Mouse (Mus musculus) lung, adult 2 months (tissue): ENCODE results near the gene Entpd2. TPM values are rescaled to one million over a fixed set of nuclear protein-coding genes. Genes with fewer than 3 reads are reported as not detected.

ENCODE experiments used
- DNase-seq: peaks from one replicate; pipeline ENCODE4 v3.0.0; 2022
- H3K4me1 ChIP-seq: fragments of 200-500 bp; 2 replicates; pipeline ENCODE4 v1.6.1; 2011; ENCODE audit warnings: low read length; ENCODE audit not compliant: control insufficient read depth, insufficient read depth
- H3K4me3 ChIP-seq: fragments of 200-500 bp; replicated peaks from 2 replicates; pipeline ENCODE3; 2011; ENCODE audit warnings: low read depth, mild to moderate bottlenecking, control low read depth, low read length; ENCODE audit errors: extremely low read depth
- CTCF ChIP-seq: fragments of 200-500 bp; IDR thresholded peaks from 2 replicates; pipeline ENCODE4 v1.5.1; 2011; ENCODE audit warnings: mild to moderate bottlenecking, low read length, control low read depth; ENCODE audit not compliant: insufficient read depth
- POLR2A ChIP-seq: fragments of 200-500 bp; IDR thresholded peaks from 2 replicates; pipeline ENCODE4 v1.6.1; 2011; ENCODE audit warnings: low read depth, mild to moderate bottlenecking, control low read depth, low read length, borderline replicate concordance; ENCODE audit errors: extremely low read depth
- WGBS: fragments of 180-500 bp; shearing (Covaris S2); methylation state at CpG from one replicate; pipeline ENCODE4 v1.1.7; 2018; 5-methylcytosine and 5-hydroxymethylcytosine counted together
- polyA plus RNA-seq: library from polyadenylated mRNA; depleted of rRNA; stranded (reverse); fragments of >200 nt; gene quantifications from 2 replicates; pipeline ENCODE4 v1.2.3, GENCODE M21; 2012; rRNA removed

The Entpd2 gene
- polyA plus RNA-seq, 1 experiment: 18.4 TPM

- no peak overlapping the region for H3K4me3 ChIP-seq
- TF ChIP-seq POLR2A (no peak), CTCF (no peak)
These were observed 47.0 kb downstream of the Entpd2 start for GRCm38 (mm10) chr2:25442682-25443081.

More at GRCm38 (mm10) chr2:25442682-25443081, 47.0 kb downstream of the Entpd2 start:
- WGBS: 87% methylated on average over 14 of the region's 14 CpGs
- H3K4me1 ChIP-seq: no peaks in the 10 kb centered on the region
- no peak for DNase-seq

Other genes starting within 250 kb of the Entpd2 start
- 46.0 and 69.2 TPM in 2 replicates for gene Nrarp, start 215.1 kb upstream of the Entpd2 start, polyA plus RNA-seq
- gene Tor4a, start 199.0 kb upstream of the Entpd2 start, polyA plus RNA-seq: 52.8 and 54.9 TPM in 2 replicates
- gene Nelfb, start 184.4 kb upstream of the Entpd2 start, polyA plus RNA-seq: 58.0 and 94.5 TPM in 2 replicates
- gene Stpg3, start 181.2 kb upstream of the Entpd2 start, polyA plus RNA-seq: not detected in 2 replicates
- 0.17 TPM in 1 of 2 replicates, not detected in the other for gene Fam166a, start 177.1 kb upstream of the Entpd2 start, polyA plus RNA-seq
- 490 and 623 TPM in 2 replicates for gene Tubb4b, start 171.2 kb upstream of the Entpd2 start, polyA plus RNA-seq
- gene Slc34a3, start 161.5 kb upstream of the Entpd2 start, polyA plus RNA-seq: not detected in 2 replicates
- 0.76 TPM in 1 of 2 replicates, not detected in the other for gene Rnf224, start 159.1 kb upstream of the Entpd2 start, polyA plus RNA-seq
- 14.1 and 28.6 TPM in 2 replicates for gene Rnf208, start 153.6 kb upstream of the Entpd2 start, polyA plus RNA-seq
- 120 TPM in 1 of 2 replicates, not detected in the other for gene Cysrt1, start 153.4 kb upstream of the Entpd2 start, polyA plus RNA-seq
- gene AL732309.1, start 149.0 kb upstream of the Entpd2 start, polyA plus RNA-seq: 15.0 and 20.9 TPM in 2 replicates
- gene Tmem203, start 140.4 kb upstream of the Entpd2 start, polyA plus RNA-seq: 53.5 and 54.5 TPM in 2 replicates
- gene Tprn, start 133.3 kb upstream of the Entpd2 start, polyA plus RNA-seq: 17.4 and 24.3 TPM in 2 replicates
- 41.6 and 49.5 TPM in 2 replicates for gene Ssna1, start 123.4 kb upstream of the Entpd2 start, polyA plus RNA-seq
- 82.1 and 133 TPM in 2 replicates for gene Anapc2, start 123.4 kb upstream of the Entpd2 start, polyA plus RNA-seq
- gene Tmem210, start 107.7 kb upstream of the Entpd2 start, polyA plus RNA-seq: 0.40 TPM in 1 of 2 replicates, not detected in the other
- 52.8 and 59.6 TPM in 2 replicates for gene Lrrc26, start 106.0 kb upstream of the Entpd2 start, polyA plus RNA-seq
- gene Grin1, start 76.7 kb upstream of the Entpd2 start, polyA plus RNA-seq: 0.46 and 0.52 TPM in 2 replicates
- gene Man1b1, start 63.5 kb upstream of the Entpd2 start, polyA plus RNA-seq: 14.4 and 18.1 TPM in 2 replicates
- gene Dpp7, start 39.5 kb upstream of the Entpd2 start, polyA plus RNA-seq: 33.6 and 36.4 TPM in 2 replicates
- 59.5 and 65.3 TPM in 2 replicates for gene Uap1l1, start 30.2 kb upstream of the Entpd2 start, polyA plus RNA-seq
- 5.5 and 6.3 TPM in 2 replicates for gene Sapcd2, start 23.6 kb upstream of the Entpd2 start, polyA plus RNA-seq
- 166 and 185 TPM in 2 replicates for gene Npdc1, start 3.5 kb downstream of the Entpd2 start, polyA plus RNA-seq
- 2.1 and 3.0 TPM in 2 replicates for gene Fut7, start 27.4 kb downstream of the Entpd2 start, polyA plus RNA-seq
- 52.4 and 61.5 TPM in 2 replicates for gene Abca2, start 32.8 kb downstream of the Entpd2 start, polyA plus RNA-seq
- 1,602 and 1,847 TPM in 2 replicates for gene Clic3, start 61.0 kb downstream of the Entpd2 start, polyA plus RNA-seq
- 74.6 and 76.0 TPM in 2 replicates for gene Paxx, start 65.2 kb downstream of the Entpd2 start, polyA plus RNA-seq
- gene Ptgds, start 74.2 kb downstream of the Entpd2 start, polyA plus RNA-seq: 0.62 and 0.80 TPM in 2 replicates
- gene Lcn12, start 98.0 kb downstream of the Entpd2 start, polyA plus RNA-seq: not detected in 2 replicates
- 23.1 and 37.4 TPM in 2 replicates for gene Fbxw5, start 104.9 kb downstream of the Entpd2 start, polyA plus RNA-seq
- 2.5 and 2.7 TPM in 2 replicates for gene C8g, start 105.8 kb downstream of the Entpd2 start, polyA plus RNA-seq
- gene Traf2, start 151.1 kb downstream of the Entpd2 start, polyA plus RNA-seq: 13.8 and 16.2 TPM in 2 replicates
- gene Edf1, start 162.0 kb downstream of the Entpd2 start, polyA plus RNA-seq: 94.0 and 106 TPM in 2 replicates
- 10.2 and 11.5 TPM in 2 replicates for gene Mamdc4, start 179.0 kb downstream of the Entpd2 start, polyA plus RNA-seq
- 32.7 and 59.6 TPM in 2 replicates for gene Phpt1, start 179.3 kb downstream of the Entpd2 start, polyA plus RNA-seq
- gene Ajm1, start 185.9 kb downstream of the Entpd2 start, polyA plus RNA-seq: 0.31 and 0.34 TPM in 2 replicates
- gene Rabl6, start 212.6 kb downstream of the Entpd2 start, polyA plus RNA-seq: 53.4 and 62.2 TPM in 2 replicates
- not detected in 2 replicates for gene Ccdc183, start 221.8 kb downstream of the Entpd2 start, polyA plus RNA-seq
- 15.0 and 17.0 TPM in 2 replicates for gene Tmem141, start 226.1 kb downstream of the Entpd2 start, polyA plus RNA-seq
- gene Fcna, start 232.2 kb downstream of the Entpd2 start, polyA plus RNA-seq: 3.5 and 8.2 TPM in 2 replicates